In genomic region chr15:50053468-50053867, GRCm38 (mm10) we compare ENCODE assay signal across 14 mouse cellular contexts.
DNase-seq lines count a peak whose midpoint lies in the region; ATAC-seq lines count a peak whose summit lies in the region.
"Had no signal": no experiment of that assay in that cellular context is flagged by ENCODE, and none has a peak within 500 bp of the region (broad histone marks: within the 10 kb centered on the region; RNA-seq: fewer than 3 reads in every experiment).

No protein-coding gene starts in this region.

- WGBS in limb, embryonic 12.5 days: 71% methylated on average over 2 of the region's 2 CpGs
- WGBS in limb, embryonic 10.5 days: 90% methylated on average over 2 of the region's 2 CpGs
- WGBS in embryonic facial prominence, embryonic 14.5 days: 70% methylated on average over 2 of the region's 2 CpGs
- 84% methylated on average over 2 of the region's 2 CpGs for WGBS in neural tube, embryonic 15.5 days
- WGBS in liver, embryonic 12.5 days (ENCODE audit: insufficient replicate concordance): 72% methylated on average over 2 of the region's 2 CpGs

- no peaks in the 10 kb centered on the region for H3K36me3 ChIP-seq in limb, embryonic 12.5 days
- H3K36me3 ChIP-seq in limb, embryonic 10.5 days: no peaks in the 10 kb centered on the region
- H3K36me3 ChIP-seq in embryonic facial prominence, embryonic 14.5 days (ENCODE audit: control insufficient read depth, insufficient read depth, low read length): no peaks in the 10 kb centered on the region
- no peaks in the 10 kb centered on the region for H3K36me3 ChIP-seq in neural tube, embryonic 15.5 days
- H3K36me3 ChIP-seq in liver, embryonic 12.5 days: no peaks in the 10 kb centered on the region
- H3K36me3 ChIP-seq: heart, embryonic 15.5 days; midbrain, embryonic 13.5 days had no signal

- H3K9me3 ChIP-seq in limb, embryonic 12.5 days: no peaks in the 10 kb centered on the region
- no peaks in the 10 kb centered on the region for H3K9me3 ChIP-seq in limb, embryonic 10.5 days (replicated peaks)
- H3K9me3 ChIP-seq in embryonic facial prominence, embryonic 14.5 days (ENCODE audit: control insufficient read depth, low read length): no peaks in the 10 kb centered on the region
- no peaks in the 10 kb centered on the region for H3K9me3 ChIP-seq in neural tube, embryonic 15.5 days (replicated peaks)
- no peaks in the 10 kb centered on the region for H3K9me3 ChIP-seq in liver, embryonic 12.5 days (replicated peaks)
- H3K9me3 ChIP-seq: heart, embryonic 15.5 days; midbrain, embryonic 13.5 days had no signal

- H3K9ac ChIP-seq in limb, embryonic 12.5 days (replicated peaks): no peak overlapping the region
- no peak overlapping the region for H3K9ac ChIP-seq in embryonic facial prominence, embryonic 14.5 days (ENCODE audit: low read depth, low read length)
- no peak overlapping the region for H3K9ac ChIP-seq in neural tube, embryonic 15.5 days (replicated peaks)
- H3K9ac ChIP-seq in liver, embryonic 12.5 days: no peak overlapping the region
- H3K9ac ChIP-seq: heart, embryonic 15.5 days; liver, embryonic 14.5 days; midbrain, embryonic 13.5 days had no signal

- peaks cover 7% of the 10 kb centered on the region for H3K4me1 ChIP-seq in limb, embryonic 12.5 days (replicated peaks)
- H3K4me1 ChIP-seq in limb, embryonic 10.5 days: no peaks in the 10 kb centered on the region; the same call in 1 of the 2 replicates
- H3K4me1 ChIP-seq in embryonic facial prominence, embryonic 14.5 days (ENCODE audit: control insufficient read depth, insufficient read depth, low read length): peaks cover 8% of the 10 kb centered on the region
- H3K4me1 ChIP-seq in neural tube, embryonic 15.5 days: no peaks in the 10 kb centered on the region; the same call in 1 of the 2 replicates
- H3K4me1 ChIP-seq in liver, embryonic 12.5 days: no peaks in the 10 kb centered on the region
- H3K4me1 ChIP-seq: heart, embryonic 15.5 days; midbrain, embryonic 13.5 days had no signal

- peak; percentile 68; the same call in 1 of the 2 replicates for ATAC-seq in limb, embryonic 12.5 days (ENCODE audit: insufficient number of reproducible peaks, insufficient read depth, low FRiP score, low TSS enrichment, low read depth)
- peak; percentile 41; the same call in 1 of the 2 replicates for ATAC-seq in embryonic facial prominence, embryonic 14.5 days (ENCODE audit: low read depth)
- 0 out of 2 replicates have a peak, but pooled peaks have one; percentile 14 for ATAC-seq in neural tube, embryonic 15.5 days (ENCODE audit: low FRiP score)
- no peak for ATAC-seq in liver, embryonic 12.5 days
- ATAC-seq: midbrain, embryonic 13.5 days had no signal

- H3K4me3 ChIP-seq in limb, embryonic 12.5 days (replicated peaks): no peak overlapping the region
- H3K4me3 ChIP-seq in limb, embryonic 10.5 days: no peak overlapping the region
- H3K4me3 ChIP-seq in embryonic facial prominence, embryonic 14.5 days (ENCODE audit: low read depth, low read length): no peak overlapping the region
- no peak overlapping the region for H3K4me3 ChIP-seq in neural tube, embryonic 15.5 days (replicated peaks)
- H3K4me3 ChIP-seq in liver, embryonic 12.5 days: no peak overlapping the region
- H3K4me3 ChIP-seq: heart, embryonic 15.5 days; midbrain, embryonic 13.5 days had no signal

- no peak for DNase-seq in limb, embryonic 10.5 days (ENCODE audit: low spot score)
- DNase-seq in brain, adult 2 months (ENCODE audit: low read depth, low spot score): peak; percentile 79
- peak; percentile 64 for DNase-seq in embryonic facial prominence, embryonic 14.5 days (ENCODE audit: low spot score)
- DNase-seq in thymus, postnatal 14 days: no peak
- DNase-seq: cerebellum, adult 8-10 months; kidney, adult 11 months; kidney, postnatal 36 days had no signal

- peak overlapping the region; percentile 62 for H3K27ac ChIP-seq in limb, embryonic 12.5 days
- H3K27ac ChIP-seq in limb, embryonic 10.5 days: no peak overlapping the region
- H3K27ac ChIP-seq in embryonic facial prominence, embryonic 14.5 days (replicated peaks; ENCODE audit: low read depth, low read length): no peak overlapping the region
- 0 out of 2 replicates have a peak overlapping the region, but pooled peaks have one; percentile 9 for H3K27ac ChIP-seq in neural tube, embryonic 15.5 days (replicated peaks)
- no peak overlapping the region for H3K27ac ChIP-seq in liver, embryonic 12.5 days
- H3K27ac ChIP-seq: heart, embryonic 15.5 days; liver, embryonic 14.5 days; midbrain, embryonic 13.5 days had no signal

- H3K27me3 ChIP-seq in limb, embryonic 12.5 days: no peaks in the 10 kb centered on the region
- H3K27me3 ChIP-seq in limb, embryonic 10.5 days (ENCODE audit: low read depth, poor library complexity, severe bottlenecking): no peaks in the 10 kb centered on the region
- no peaks in the 10 kb centered on the region for H3K27me3 ChIP-seq in embryonic facial prominence, embryonic 14.5 days (replicated peaks; ENCODE audit: control insufficient read depth, insufficient read depth, low read length)
- H3K27me3 ChIP-seq in neural tube, embryonic 15.5 days (replicated peaks): no peaks in the 10 kb centered on the region
- H3K27me3 ChIP-seq in liver, embryonic 12.5 days (replicated peaks): no peaks in the 10 kb centered on the region
- H3K27me3 ChIP-seq: CH12.LX; heart, embryonic 15.5 days; midbrain, embryonic 13.5 days had no signal

- no peak overlapping the region for H3K4me2 ChIP-seq in limb, embryonic 12.5 days
- no peak overlapping the region for H3K4me2 ChIP-seq in embryonic facial prominence, embryonic 14.5 days (ENCODE audit: low read depth, low read length)
- H3K4me2 ChIP-seq in neural tube, embryonic 15.5 days: no peak overlapping the region
- H3K4me2 ChIP-seq in liver, embryonic 12.5 days: no peak overlapping the region
- H3K4me2 ChIP-seq: heart, embryonic 15.5 days; midbrain, embryonic 13.5 days had no signal

Comparison
In these comparisons a context has a peak if more than half of its experiments do, and no peak if none do; other contexts are left out.
1. H3K27ac ChIP-seq: peak in limb, embryonic 12.5 days (single experiment) and neural tube, embryonic 15.5 days (single experiment); none in limb, embryonic 10.5 days (single experiment), embryonic facial prominence, embryonic 14.5 days (single experiment) and liver, embryonic 12.5 days (single experiment).
2. DNase-seq: peak in brain, adult 2 months (single experiment) and embryonic facial prominence, embryonic 14.5 days (single experiment); none in limb, embryonic 10.5 days (single experiment) and thymus, postnatal 14 days (single experiment).